Mouse (Mus musculus) thymus, adult 18-20 months (tissue): ENCODE measurements at regions not wholly inside any gene's neighbourhood (a gene's known extent, or its start where the extent isn't known, plus 50 kb on each side); places are given as distances from the start of the nearest gene placed in this dataset.
A peak's percentile ranks its signal among the peaks of the same experiment; 100 is the strongest.

Experiments used
- DNase-seq, 2 experiments: peaks; one replicate each; pipeline ENCODE4 v3.0.0; 2022; ENCODE audit warnings: mixed read lengths in 2 of 2

- no peak for DNase-seq
Measured at GRCm38 (mm10) chr5:111897568-111897967, 163.8 kb downstream of the Gm26897 start.

- DNase-seq, result no peak
Measured at GRCm38 (mm10) chr5:111898482-111898881, 164.8 kb downstream of the Gm26897 start.

GRCm38 (mm10) chr5:111901197-111901596 lies 167.5 kb downstream of the Gm26897 start:
- no peak for DNase-seq

- DNase-seq, result peak in 1 of 2 experiments; percentile 11
Measured at GRCm38 (mm10) chr5:111901678-111902077, 168.0 kb downstream of the Gm26897 start.

GRCm38 (mm10) chr5:111908085-111908484 lies 174.4 kb downstream of the Gm26897 start:
- DNase-seq, result no peak

- DNase-seq, result no peak
Measured at GRCm38 (mm10) chr5:111910514-111910913, 176.8 kb downstream of the Gm26897 start.

GRCm38 (mm10) chr5:111913354-111913753 lies 179.6 kb downstream of the Gm26897 start:
- DNase-seq, result no peak

GRCm38 (mm10) chr5:111914296-111914695 lies 180.6 kb downstream of the Gm26897 start:
- no peak for DNase-seq

GRCm38 (mm10) chr5:111917643-111918252 lies 184.0 kb downstream of the Gm26897 start:
- no peak for DNase-seq

GRCm38 (mm10) chr5:111918888-111919287 lies 185.2 kb downstream of the Gm26897 start:
- no peak for DNase-seq

GRCm38 (mm10) chr5:111922991-111923701 lies 189.4 kb downstream of the Gm26897 start:
- DNase-seq, result no peak

- no peak for DNase-seq
Measured at GRCm38 (mm10) chr5:111925757-111926156, 192.0 kb downstream of the Gm26897 start.

- DNase-seq, result no peak
Measured at GRCm38 (mm10) chr5:111929180-111929990, 195.7 kb downstream of the Gm26897 start.

GRCm38 (mm10) chr5:111929991-111930339 lies 196.2 kb downstream of the Gm26897 start:
- DNase-seq, result no peak

- DNase-seq, result no peak
Measured at GRCm38 (mm10) chr5:111931733-111932132, 198.0 kb downstream of the Gm26897 start.

- DNase-seq, result no peak
Measured at GRCm38 (mm10) chr5:111935381-111936134, 201.8 kb downstream of the Gm26897 start.

GRCm38 (mm10) chr5:111941831-111942230 lies 208.1 kb downstream of the Gm26897 start:
- DNase-seq, result no peak

GRCm38 (mm10) chr5:111942792-111943191 lies 209.1 kb downstream of the Gm26897 start:
- DNase-seq, result no peak

GRCm38 (mm10) chr5:111943337-111944162 lies 209.8 kb downstream of the Gm26897 start:
- no peak for DNase-seq

- no peak for DNase-seq
Measured at GRCm38 (mm10) chr5:111944273-111944971, 210.7 kb downstream of the Gm26897 start.

GRCm38 (mm10) chr5:111944972-111945285 lies 211.2 kb downstream of the Gm26897 start:
- no peak for DNase-seq

- DNase-seq, result no peak
Measured at GRCm38 (mm10) chr5:111946281-111946680, 212.6 kb downstream of the Gm26897 start.
